Mouse (Mus musculus) olfactory bulb, adult 2 months (tissue): ENCODE measurements around the gene Col4a2.

Experiments used
- CTCF ChIP-seq: fragments of 200-500 bp; IDR thresholded peaks from 2 replicates; pipeline ENCODE4 v1.5.1; 2012; ENCODE audit warnings: low read depth, mild to moderate bottlenecking, low read length, moderate library complexity; ENCODE audit not compliant: insufficient read depth
- POLR2A ChIP-seq: fragments of 200-500 bp; IDR thresholded peaks from 2 replicates; pipeline ENCODE4 v1.6.1; 2012; ENCODE audit warnings: mild to moderate bottlenecking, low read depth, low read length, moderate library complexity; ENCODE audit not compliant: insufficient read depth

DNA sequence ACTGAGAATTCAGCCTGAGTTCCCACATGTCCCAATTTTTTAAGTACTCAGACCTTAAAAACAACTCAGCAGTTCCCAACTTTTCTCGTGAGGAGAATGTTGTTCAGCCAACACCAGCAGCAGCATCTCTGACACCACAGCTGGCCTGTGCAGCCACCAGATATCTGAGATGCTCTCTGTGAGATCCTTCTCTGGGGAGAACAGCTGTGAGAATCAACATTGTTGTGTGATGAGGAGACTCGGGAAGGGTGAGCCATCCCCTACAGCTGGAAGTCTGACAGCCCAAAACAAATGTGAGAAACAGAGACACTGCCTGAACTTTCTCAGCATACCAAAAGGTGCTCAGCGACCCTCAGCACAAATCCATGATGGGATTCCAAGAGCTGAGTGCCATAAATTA lies 20.0 kb upstream of the Col4a2 start:
- TF ChIP-seq CTCF (no peak), POLR2A (no peak)
